Mouse (Mus musculus): ENCODE results near the gene Xpnpep1.

GRCm38 (mm10) chr19:53030279-53030678 lies 9.7 kb downstream of the Xpnpep1 start:
- TF ChIP-seq CTCF (conservative IDR thresholded peaks at IDR 0.05; ENCODE audit: low read length) (no peak), NANOG (IDR thresholded peaks at IDR 0.05; ENCODE audit: borderline replicate concordance, low read length) (no peak), POU5F1 (IDR thresholded peaks at IDR 0.05; ENCODE audit: borderline replicate concordance, low read length) (no peak)

Measured in E14TG2a.4 (cell line).